7 mouse cellular contexts compared by ENCODE assay signal in genomic region chr12:85492084-85492645, GRCm38 (mm10). TPM values are rescaled to one million over a fixed set of nuclear protein-coding genes. Genes with fewer than 3 reads are reported as not detected.
A peak's percentile ranks its signal among the peaks of the same experiment; 100 is the strongest.
DNase-seq lines count a peak whose midpoint lies in the region; ATAC-seq and TF ChIP-seq lines count a peak whose summit lies in the region.

No protein-coding gene starts in this region.

- TF ChIP-seq EP300 in heart, postnatal 0 days (IDR thresholded peaks at IDR 0.05; ENCODE audit: low read depth), result no peak

- TF ChIP-seq CTCF in G1E (IDR thresholded peaks at IDR 0.05; ENCODE audit: low read depth, low read length), result peak; percentile 49; the same call in 1 of the 2 replicates
- peak; percentile 75 for TF ChIP-seq CTCF in heart, postnatal 0 days (IDR thresholded peaks at IDR 0.05; ENCODE audit: low read depth)

- H3K9ac ChIP-seq in embryonic facial prominence, embryonic 12.5 days, result no peak overlapping the region
- no peak overlapping the region for H3K9ac ChIP-seq in heart, postnatal 0 days (replicated peaks; ENCODE audit: low read depth, low read length)

- no peak for DNase-seq in G1E (ENCODE audit: low spot score)
- DNase-seq in adrenal gland, postnatal 14 days, result peak; percentile 83
- DNase-seq in heart, postnatal 0 days (ENCODE audit: low spot score), result peak; percentile 76
- DNase-seq in kidney, postnatal 36 days, result peak; percentile 63 to 80
- DNase-seq in lung, postnatal 10 days, result peak; percentile 81
- DNase-seq in right cerebral cortex, postnatal 14 days, result peak; percentile 62

- no peaks in the 10 kb centered on the region for H3K9me3 ChIP-seq in G1E (replicated peaks)
- no peaks in the 10 kb centered on the region for H3K9me3 ChIP-seq in embryonic facial prominence, embryonic 12.5 days
- no peaks in the 10 kb centered on the region for H3K9me3 ChIP-seq in heart, postnatal 0 days (replicated peaks; ENCODE audit: control insufficient read depth, low read length)

- peaks cover 43% of the 10 kb centered on the region for H3K27me3 ChIP-seq in G1E (ENCODE audit: insufficient read depth, low read length)
- no peaks in the 10 kb centered on the region for H3K27me3 ChIP-seq in embryonic facial prominence, embryonic 12.5 days
- H3K27me3 ChIP-seq in heart, postnatal 0 days (ENCODE audit: control insufficient read depth, insufficient read depth, low read length), result no peaks in the 10 kb centered on the region

- H3K4me2 ChIP-seq in embryonic facial prominence, embryonic 12.5 days (replicated peaks), result peak overlapping the region; percentile 39
- peak overlapping the region; percentile 36; the same call in 1 of the 2 replicates for H3K4me2 ChIP-seq in heart, postnatal 0 days (ENCODE audit: low read depth, low read length)

- ATAC-seq in G1E (ENCODE audit: extremely low read depth, insufficient number of reproducible peaks, low FRiP score, poor library complexity, severe bottlenecking), result no peak
- 0 out of 2 replicates have a peak, but pooled peaks have one; percentile 70 for ATAC-seq in embryonic facial prominence, embryonic 12.5 days (ENCODE audit: insufficient number of reproducible peaks, insufficient read depth, low FRiP score, low TSS enrichment)
- peak; percentile 66; the same call in 1 of the 2 replicates for ATAC-seq in heart, postnatal 0 days (ENCODE audit: insufficient read depth, low read depth)

- 19% methylated on average over 16 of the region's 16 CpGs for WGBS in embryonic facial prominence, embryonic 12.5 days
- 22% methylated on average over 16 of the region's 16 CpGs for WGBS in heart, postnatal 0 days

- H3K4me3 ChIP-seq in G1E (ENCODE audit: low read depth, low read length), result no peak overlapping the region
- H3K4me3 ChIP-seq in embryonic facial prominence, embryonic 12.5 days, result no peak overlapping the region
- H3K4me3 ChIP-seq in heart, postnatal 0 days (ENCODE audit: low read depth, low read length), result no peak overlapping the region

- no peaks in the 10 kb centered on the region for H3K36me3 ChIP-seq in G1E (replicated peaks)
- H3K36me3 ChIP-seq in embryonic facial prominence, embryonic 12.5 days, result no peaks in the 10 kb centered on the region
- H3K36me3 ChIP-seq in heart, postnatal 0 days (replicated peaks; ENCODE audit: control insufficient read depth, insufficient read depth, low read length), result no peaks in the 10 kb centered on the region

- H3K27ac ChIP-seq in embryonic facial prominence, embryonic 12.5 days, result no peak overlapping the region
- no peak overlapping the region for H3K27ac ChIP-seq in heart, postnatal 0 days (ENCODE audit: low read depth)

- H3K4me1 ChIP-seq in G1E (ENCODE audit: insufficient read depth, low read depth, low read length), result peaks cover 30% of the 10 kb centered on the region
- peaks cover 11% of the 10 kb centered on the region for H3K4me1 ChIP-seq in embryonic facial prominence, embryonic 12.5 days
- H3K4me1 ChIP-seq in heart, postnatal 0 days (ENCODE audit: control insufficient read depth, insufficient read depth), result peaks cover 6% of the 10 kb centered on the region

RNA-seq across cellular contexts. Expression of gene Fos, which starts 18.5 kb away (rescaled TPM):
- total RNA-seq in G1E (2014; fragmentation: Nextera tagmentation) (8.7 and 10.2 TPM in 2 replicates), G1E (2017) (18.3 and 18.5 TPM in 2 replicates)
- 3.7 and 4.0 TPM in 2 replicates for polyA plus RNA-seq in G1E (2012)
- total RNA-seq in adrenal gland, postnatal 14 days (2021), result 11.8 and 39.6 TPM in 2 replicates
- 2.3 and 3.5 TPM in 2 replicates for polyA plus RNA-seq in embryonic facial prominence, embryonic 12.5 days (2016; fragmentation: Nextera tagmentation; extraction: Ambion mirVana)
- 12.8 and 18.5 TPM in 2 replicates for total RNA-seq in heart, postnatal 0 days (2014; rRNA removed; ENCODE audit: low replicate concordance)
- polyA plus RNA-seq in heart, postnatal 0 days (2015; fragmentation: Nextera tagmentation; extraction: Ambion mirVana), result 1.6 and 2.7 TPM in 2 replicates
